Mouse (Mus musculus) retina, embryonic 14.5 days (tissue): ENCODE data around the gene Fibp.

Experiments
- DNase-seq: peaks from one replicate; pipeline ENCODE4 v3.0.0-alpha.2; 2015; ENCODE audit warnings: low spot score

Fibp gene

GRCm38 (mm10) chr19:5460465-5460911 is at the start of gene Fibp:
TSS of gene Fibp (plus strand) at chr19:5460615.
- peak; percentile 93 for DNase-seq

GRCm38 (mm10) chr19:5410641-5411040 is 49.8 kb upstream of the Fibp start:
- no peak for DNase-seq

- no peak for DNase-seq
Measured at GRCm38 (mm10) chr19:5411961-5412360, 48.5 kb upstream of the Fibp start.

- DNase-seq, result no peak
Measured at GRCm38 (mm10) chr19:5413840-5414239, 46.6 kb upstream of the Fibp start.

- no peak for DNase-seq
Measured at GRCm38 (mm10) chr19:5414534-5414957, 45.9 kb upstream of the Fibp start.

GRCm38 (mm10) chr19:5418750-5419466 is 41.5 kb upstream of the Fibp start:
- DNase-seq, result no peak

GRCm38 (mm10) chr19:5419630-5420029 is 40.8 kb upstream of the Fibp start:
- no peak for DNase-seq

- no peak for DNase-seq
Measured at GRCm38 (mm10) chr19:5420579-5420978, 39.8 kb upstream of the Fibp start.

- DNase-seq, result no peak
Measured at GRCm38 (mm10) chr19:5421784-5422183, 38.6 kb upstream of the Fibp start.

- DNase-seq, result no peak
Measured at GRCm38 (mm10) chr19:5422267-5422666, 38.1 kb upstream of the Fibp start.

- DNase-seq, result no peak
Measured at GRCm38 (mm10) chr19:5422895-5423443, 37.4 kb upstream of the Fibp start.

- no peak for DNase-seq
Measured at GRCm38 (mm10) chr19:5423561-5423960, 36.9 kb upstream of the Fibp start.

- peak; percentile 73 for DNase-seq
Measured at GRCm38 (mm10) chr19:5424092-5424781, 36.2 kb upstream of the Fibp start.

GRCm38 (mm10) chr19:5424782-5425741 is 35.4 kb upstream of the Fibp start, which contains the start of the genes Drap1 and AI837181:
TSS of gene Drap1 (minus strand) at chr19:5424979.
TSS of gene AI837181 (plus strand) at chr19:5425144.
- peak; percentile 98 for DNase-seq

- no peak for DNase-seq
Measured at GRCm38 (mm10) chr19:5425906-5426565, 34.4 kb upstream of the Fibp start.

GRCm38 (mm10) chr19:5426640-5427290 is 33.6 kb upstream of the Fibp start:
- no peak for DNase-seq

- peak; percentile 75 for DNase-seq
Measured at GRCm38 (mm10) chr19:5428083-5428482, 32.3 kb upstream of the Fibp start.

GRCm38 (mm10) chr19:5429219-5429618 is 31.2 kb upstream of the Fibp start:
- no peak for DNase-seq

- no peak for DNase-seq
Measured at GRCm38 (mm10) chr19:5429806-5430205, 30.6 kb upstream of the Fibp start.

GRCm38 (mm10) chr19:5430408-5430807 is 30.0 kb upstream of the Fibp start:
- no peak for DNase-seq
